Mouse (Mus musculus) embryonic facial prominence, embryonic 14.5 days (tissue): ENCODE data around the gene Krtap4-6. TPM values are rescaled to one million over a fixed set of nuclear protein-coding genes. Genes with fewer than 3 reads are reported as not detected.
"Not testable (repeated sequence)": the region's sequence is repeated elsewhere in the genome, so short reads cannot be mapped to it uniquely, and the experiment has no call there.

Source experiments
- ATAC-seq: fragments of 200-750 bp; cut with Nextera tagmentation; 2 replicates; pipeline ENCODE4 v1.8.0; 2017; ENCODE audit warnings: low read depth, moderate number of reproducible peaks, moderate TSS enrichment
- DNase-seq: peaks from one replicate; pipeline ENCODE4 v3.0.0-alpha.2; 2015; ENCODE audit warnings: low spot score
- H3K27ac ChIP-seq: fragments of 300-500 bp; sonication (generic); replicated peaks from 2 replicates; pipeline ENCODE4 v1.5.1; 2014; ENCODE audit warnings: low read depth, mild to moderate bottlenecking, low read length, moderate library complexity
- H3K27me3 ChIP-seq: fragments of 300-500 bp; sonication (generic); replicated peaks from 2 replicates; pipeline ENCODE4 v1.6.1; 2014; ENCODE audit warnings: low read length; ENCODE audit not compliant: control insufficient read depth, insufficient read depth
- H3K36me3 ChIP-seq: fragments of 300-500 bp; sonication (generic); 2 replicates; pipeline ENCODE4 v1.6.1; 2014; ENCODE audit warnings: low read length, mixed read lengths; ENCODE audit not compliant: control insufficient read depth, insufficient read depth
- H3K4me1 ChIP-seq: fragments of 300-500 bp; sonication (generic); 2 replicates; pipeline ENCODE4 v1.6.1; 2014; ENCODE audit warnings: antibody characterized with exemption, low read length; ENCODE audit not compliant: control insufficient read depth, insufficient read depth
- H3K4me2 ChIP-seq: fragments of 300-500 bp; sonication (generic); 2 replicates; pipeline ENCODE4 v1.6.1; 2014; ENCODE audit warnings: low read depth, mild to moderate bottlenecking, low read length, moderate library complexity, mixed read lengths
- H3K4me3 ChIP-seq: fragments of 300-500 bp; sonication (generic); 2 replicates; pipeline ENCODE4 v1.5.1; 2014; ENCODE audit warnings: low read depth, mild to moderate bottlenecking, low read length
- H3K9ac ChIP-seq: fragments of 300-500 bp; sonication (generic); 2 replicates; pipeline ENCODE4 v1.6.1; 2014; ENCODE audit warnings: low read depth, mild to moderate bottlenecking, low read length, moderate library complexity, mixed read lengths
- H3K9me3 ChIP-seq: fragments of 300-500 bp; sonication (generic); 2 replicates; pipeline ENCODE4 v1.6.1; 2016; ENCODE audit warnings: low read length; ENCODE audit not compliant: control insufficient read depth
- WGBS: fragments of 180-500 bp; shearing (Covaris S2); extraction: QIAGEN DNeasy Blood & Tissue Kit; methylation state at CpG from one replicate; pipeline ENCODE4 v1.1.7; 2014; 5-methylcytosine and 5-hydroxymethylcytosine counted together
- polyA plus RNA-seq: library from polyadenylated mRNA; unstranded; fragments of >200 nt; fragmentation: Nextera tagmentation; extraction: Ambion mirVana; gene quantifications from 2 replicates; pipeline ENCODE4 v1.2.1, GENCODE M21; 2014

The Krtap4-6 gene
- polyA plus RNA-seq: not detected in 2 replicates

- Histone ChIP-seq H3K27ac (no peak within 1 kb of the TSS), H3K9me3 (no peaks in the 10 kb centered on the region), H3K27me3 (no peaks in the 10 kb centered on the region; the same call in 1 of the 2 replicates), H3K9ac (no peak within 1 kb of the TSS), H3K36me3 (no peaks in the 10 kb centered on the region), H3K4me1 (no peaks in the 10 kb centered on the region), H3K4me3 (no peak within 1 kb of the TSS), H3K4me2 (no peak within 1 kb of the TSS)
- DNase-seq (no peak), ATAC-seq (no peak)
These were observed at the start of gene Krtap4-6 for GRCm38 (mm10) chr11:99665860-99666259. Krtap4-6 (minus strand) TSS chr11:99665960.

DNA sequence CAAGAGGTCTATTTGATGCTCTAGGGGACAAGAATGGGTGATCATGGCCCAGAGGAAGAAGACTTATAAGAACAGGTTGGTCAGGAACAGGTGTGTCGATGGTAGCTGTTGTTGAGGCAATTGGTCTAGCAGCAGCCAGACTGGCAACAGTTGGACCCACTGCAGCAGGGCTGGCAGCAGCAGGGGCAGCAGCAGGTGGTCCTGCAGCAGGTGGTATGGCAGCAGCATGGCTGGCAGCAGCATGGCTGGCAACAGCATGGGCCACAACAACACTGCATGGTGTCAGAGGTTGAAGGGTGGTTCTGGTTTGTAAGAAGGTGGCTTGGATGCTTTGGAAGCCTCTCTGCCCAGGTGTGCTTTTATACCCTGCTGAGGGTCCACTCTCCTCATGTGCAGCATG lies 24.7 kb upstream of the Krtap4-6 start, which contains the start of gene Gm14190:
TSS of gene Gm14190 (minus strand) at position 278 of the 400 bp plus-strand sequence.
- H3K9me3 ChIP-seq: no peaks in the 10 kb centered on the region
- H3K27ac ChIP-seq: no peak within 1 kb of the TSS
- no peak within 1 kb of the TSS for H3K4me3 ChIP-seq
- DNase-seq (no peak), ATAC-seq (no peak)
- no peak within 1 kb of the TSS for H3K9ac ChIP-seq
- no peaks in the 10 kb centered on the region for H3K36me3 ChIP-seq
- no peaks in the 10 kb centered on the region for H3K27me3 ChIP-seq
- 94% methylated on average over 1 of the region's 1 CpGs for WGBS
- H3K4me2 ChIP-seq: no peak within 1 kb of the TSS
- H3K4me1 ChIP-seq: no peaks in the 10 kb centered on the region

- not testable (repeated sequence) for H3K27me3 ChIP-seq
These were observed 19.5 kb upstream of the Krtap4-6 start for GRCm38 (mm10) chr11:99685235-99685634.

DNA sequence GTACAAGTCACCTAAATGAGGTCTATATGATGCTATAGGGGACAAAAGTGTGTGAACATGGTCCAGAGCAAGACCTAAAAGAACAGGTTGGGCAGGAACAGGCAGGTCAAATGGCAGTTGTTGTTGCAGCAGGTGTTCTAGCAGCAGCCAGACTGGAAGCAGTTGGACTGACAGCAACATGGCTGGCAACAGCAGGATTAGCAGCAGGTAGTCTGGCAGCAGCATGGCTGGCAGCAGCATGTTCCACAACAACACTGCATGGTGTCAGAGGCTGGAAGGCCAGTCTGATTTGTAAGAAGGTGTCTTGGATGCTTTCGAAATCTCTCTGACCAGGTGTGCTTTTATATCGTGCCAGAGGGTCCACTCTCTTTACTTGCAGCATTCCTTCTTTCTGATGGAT lies 17.7 kb upstream of the Krtap4-6 start:
- DNase-seq (no peak), ATAC-seq (no peak)
- H3K27ac ChIP-seq: no peak overlapping the region
- H3K4me3 ChIP-seq: no peak overlapping the region
- no peaks in the 10 kb centered on the region for H3K9me3 ChIP-seq
- H3K4me2 ChIP-seq: no peak overlapping the region
- 83% methylated on average over 2 of the region's 2 CpGs for WGBS
- H3K9ac ChIP-seq: no peak overlapping the region
- no peaks in the 10 kb centered on the region for H3K27me3 ChIP-seq
- no peaks in the 10 kb centered on the region for H3K4me1 ChIP-seq
- no peaks in the 10 kb centered on the region for H3K36me3 ChIP-seq

More at GRCm38 (mm10) chr11:99685235-99685634, 19.5 kb upstream of the Krtap4-6 start:
- H3K27ac ChIP-seq, H3K4me2 ChIP-seq, H3K4me1 ChIP-seq, H3K9ac ChIP-seq, H3K36me3 ChIP-seq, H3K4me3 ChIP-seq, ATAC-seq, DNase-seq, H3K9me3 ChIP-seq: not testable (repeated sequence)
- whole genome bisulfite sequencing: 82% methylated on average over 1 of the region's 1 CpGs

- Histone ChIP-seq H3K27ac (no peak overlapping the region), H3K4me1 (no peaks in the 10 kb centered on the region), H3K9me3 (no peaks in the 10 kb centered on the region), H3K36me3 (no peaks in the 10 kb centered on the region), H3K4me3 (no peak overlapping the region), H3K4me2 (no peak overlapping the region), H3K27me3 (no peaks in the 10 kb centered on the region; the same call in 1 of the 2 replicates), H3K9ac (no peak overlapping the region)
- DNase-seq (no peak), ATAC-seq (no peak)
- WGBS: 85% methylated on average over 10 of the region's 10 CpGs
These were observed 3.0 kb downstream of the Krtap4-6 start for GRCm38 (mm10) chr11:99662802-99663201.

DNA sequence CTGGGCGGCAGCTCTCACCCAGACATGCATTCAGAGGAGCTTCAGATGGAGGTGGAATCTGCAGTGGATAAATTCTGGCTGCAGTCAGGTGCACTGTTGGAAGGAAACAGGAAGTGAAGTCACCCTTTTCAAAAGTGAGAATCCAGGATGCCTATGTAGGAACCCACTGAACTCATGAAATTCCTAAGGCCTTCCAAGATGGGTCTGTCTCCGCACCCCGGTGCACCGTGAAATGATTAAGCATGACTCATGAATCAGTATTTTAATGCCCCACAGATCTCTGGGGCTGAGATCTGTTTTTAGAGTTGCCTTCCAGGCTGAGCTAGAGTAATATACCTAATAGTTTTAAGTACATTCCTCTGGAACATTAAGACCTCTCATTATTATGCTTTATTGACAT lies 6.5 kb downstream of the Krtap4-6 start:
- ATAC-seq (no peak), DNase-seq (no peak)
- no peaks in the 10 kb centered on the region for H3K27me3 ChIP-seq
- no peaks in the 10 kb centered on the region for H3K9me3 ChIP-seq
- WGBS: 73% methylated on average over 4 of the region's 4 CpGs
- no peaks in the 10 kb centered on the region for H3K36me3 ChIP-seq
- H3K4me3 ChIP-seq: no peak overlapping the region
- H3K27ac ChIP-seq: no peak overlapping the region
- H3K4me1 ChIP-seq: no peaks in the 10 kb centered on the region
- H3K4me2 ChIP-seq: no peak overlapping the region
- no peak overlapping the region for H3K9ac ChIP-seq

DNA sequence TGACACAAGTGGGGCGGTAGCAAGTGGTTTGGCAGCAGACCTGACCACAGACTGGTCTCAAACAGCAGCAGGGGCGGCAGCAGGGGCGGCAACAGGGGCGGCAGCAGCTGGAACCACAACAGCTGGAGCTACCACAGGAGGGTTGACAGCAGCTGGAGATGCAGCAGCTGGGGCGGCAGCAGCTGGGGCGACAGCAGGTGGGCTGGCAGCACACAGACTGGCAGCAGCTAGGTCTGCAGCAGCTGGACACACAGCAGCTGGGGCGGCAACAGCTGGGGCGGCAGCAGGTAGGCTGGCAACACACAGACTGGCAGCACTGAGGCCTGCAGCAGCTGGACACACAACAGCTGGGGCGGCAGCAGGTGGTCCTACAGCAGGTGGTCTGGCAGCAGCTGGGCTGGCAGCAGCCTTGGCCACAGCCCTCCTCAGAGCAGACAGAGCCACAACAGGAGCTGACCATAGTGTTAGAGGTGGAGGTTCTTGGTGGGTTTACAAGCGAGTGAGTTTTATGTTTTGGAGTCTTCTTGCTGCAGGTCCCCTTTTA lies 7.2 kb downstream of the Krtap4-6 start, which contains the start of gene Gm11563:
TSS of gene Gm11563 (minus strand) at position 494 of the 544 bp plus-strand sequence.
- H3K27me3 ChIP-seq, H3K9me3 ChIP-seq, H3K4me1 ChIP-seq, DNase-seq, H3K36me3 ChIP-seq, H3K9ac ChIP-seq, H3K4me3 ChIP-seq, ATAC-seq, H3K27ac ChIP-seq, H3K4me2 ChIP-seq: not testable (repeated sequence)
- 59% methylated on average over 8 of the region's 10 CpGs for WGBS

- ATAC-seq: no peak
- Histone ChIP-seq H3K9me3 (no peaks in the 10 kb centered on the region), H3K36me3 (no peaks in the 10 kb centered on the region), H3K27me3 (no peaks in the 10 kb centered on the region), H3K9ac (no peak overlapping the region), H3K27ac (no peak overlapping the region), H3K4me1 (no peaks in the 10 kb centered on the region), H3K4me2 (no peak overlapping the region), H3K4me3 (no peak overlapping the region)
- WGBS: 48% methylated on average over 5 of the region's 5 CpGs
- no peak for DNase-seq
These were observed 8.7 kb downstream of the Krtap4-6 start for GRCm38 (mm10) chr11:99657051-99657450.

GRCm38 (mm10) chr11:99650136-99650535 lies 15.6 kb downstream of the Krtap4-6 start, which contains the start of gene Gm11555:
Gm11555 (minus strand) TSS chr11:99650236.
- no peak within 1 kb of the TSS for H3K4me2 ChIP-seq
- no peaks in the 10 kb centered on the region for H3K27me3 ChIP-seq
- 78% methylated on average over 2 of the region's 2 CpGs for WGBS
- no peak within 1 kb of the TSS for H3K9ac ChIP-seq
- H3K9me3 ChIP-seq: no peaks in the 10 kb centered on the region
- no peak within 1 kb of the TSS for H3K4me3 ChIP-seq
- ATAC-seq (no peak), DNase-seq (no peak)
- H3K36me3 ChIP-seq: no peaks in the 10 kb centered on the region
- H3K27ac ChIP-seq: no peak within 1 kb of the TSS
- no peaks in the 10 kb centered on the region for H3K4me1 ChIP-seq
